Mouse (Mus musculus) embryonic facial prominence, embryonic 13.5 days (tissue): ENCODE results near the gene Ptpdc1. TPM values are rescaled to one million over a fixed set of nuclear protein-coding genes. Genes with fewer than 3 reads are reported as not detected.

Experiments used
- ATAC-seq: fragments of 200-750 bp; cut with Nextera tagmentation; 2 replicates; pipeline ENCODE4 v1.8.0; 2017; ENCODE audit warnings: low read depth; ENCODE audit not compliant: insufficient number of reproducible peaks, insufficient read depth, low FRiP score, low TSS enrichment
- H3K27ac ChIP-seq: fragments of 300-500 bp; sonication (generic); 2 replicates; pipeline ENCODE4 v1.5.1; 2015; ENCODE audit warnings: moderate library complexity, mild to moderate bottlenecking, inconsistent platforms
- H3K27me3 ChIP-seq: fragments of 300-500 bp; sonication (generic); 2 replicates; pipeline ENCODE4 v1.6.1; 2015; ENCODE audit warnings: mild to moderate bottlenecking, inconsistent platforms
- H3K36me3 ChIP-seq: fragments of 300-500 bp; sonication (generic); 2 replicates; pipeline ENCODE4 v1.6.1; 2015; ENCODE audit warnings: mild to moderate bottlenecking, inconsistent platforms
- H3K4me1 ChIP-seq: fragments of 300-500 bp; sonication (generic); 2 replicates; pipeline ENCODE4 v1.6.1; 2015; ENCODE audit warnings: inconsistent platforms
- H3K4me2 ChIP-seq: fragments of 300-500 bp; sonication (generic); 2 replicates; pipeline ENCODE4 v1.6.1; 2015; ENCODE audit warnings: moderate library complexity, mild to moderate bottlenecking, inconsistent platforms
- H3K4me3 ChIP-seq: fragments of 300-500 bp; sonication (generic); 2 replicates; pipeline ENCODE4 v1.5.1; 2015; ENCODE audit warnings: mild to moderate bottlenecking, inconsistent platforms
- H3K9ac ChIP-seq: fragments of 300-500 bp; sonication (generic); 2 replicates; pipeline ENCODE4 v1.6.1; 2015; ENCODE audit warnings: mild to moderate bottlenecking, inconsistent platforms
- H3K9me3 ChIP-seq: fragments of 300-500 bp; sonication (generic); 2 replicates; pipeline ENCODE4 v1.6.1; 2016; ENCODE audit warnings: inconsistent platforms
- WGBS: fragments of 180-500 bp; shearing (Covaris S2); methylation state at CpG from one replicate; pipeline ENCODE4 v1.1.7; 2015; ENCODE audit warnings: mixed read lengths; 5-methylcytosine and 5-hydroxymethylcytosine counted together
- polyA plus RNA-seq: library from polyadenylated mRNA; unstranded; fragments of >200 nt; fragmentation: Nextera tagmentation; extraction: Ambion mirVana; gene quantifications from 2 replicates; pipeline ENCODE4 v1.2.1, GENCODE M21; 2015

Gene Ptpdc1
- polyA plus RNA-seq, 1 experiment from 2014 or later, result 21.2 TPM

GRCm38 (mm10) chr13:48653788-48654770 is 28.6 kb upstream of the Ptpdc1 start:
- H3K9ac ChIP-seq, result no peak overlapping the region
- 7% methylated on average over 14 of the region's 14 CpGs for WGBS
- H3K4me3 ChIP-seq, result no peak overlapping the region
- no peak overlapping the region for H3K4me2 ChIP-seq
- H3K36me3 ChIP-seq, result no peaks in the 10 kb centered on the region
- ATAC-seq, result peak; percentile 39
- no peaks in the 10 kb centered on the region for H3K9me3 ChIP-seq
- H3K4me1 ChIP-seq, result peaks cover 10% of the 10 kb centered on the region
- peaks cover 73% of the 10 kb centered on the region for H3K27me3 ChIP-seq
- no peak overlapping the region for H3K27ac ChIP-seq

- Histone ChIP-seq H3K9ac (no peak overlapping the region), H3K4me3 (no peak overlapping the region), H3K4me1 (peaks cover 4% of the 10 kb centered on the region; the same call in 1 of the 2 replicates), H3K27ac (no peak overlapping the region), H3K27me3 (peaks cover 47% of the 10 kb centered on the region), H3K36me3 (no peaks in the 10 kb centered on the region), H3K4me2 (no peak overlapping the region), H3K9me3 (no peaks in the 10 kb centered on the region)
- WGBS, result 55% methylated on average over 6 of the region's 6 CpGs
- ATAC-seq, result no peak
Observed at GRCm38 (mm10) chr13:48651132-48652065, 25.9 kb upstream of the Ptpdc1 start.

- peaks cover 39% of the 10 kb centered on the region for H3K27me3 ChIP-seq
- no peaks in the 10 kb centered on the region for H3K36me3 ChIP-seq
- no peak overlapping the region for H3K27ac ChIP-seq
- H3K9me3 ChIP-seq, result no peaks in the 10 kb centered on the region
- ATAC-seq, result no peak
- H3K4me1 ChIP-seq, result no peaks in the 10 kb centered on the region
- H3K9ac ChIP-seq, result no peak overlapping the region
- no peak overlapping the region for H3K4me2 ChIP-seq
- 4% methylated on average over 1 of the region's 1 CpGs for WGBS
- H3K4me3 ChIP-seq, result no peak overlapping the region
Observed at GRCm38 (mm10) chr13:48650615-48651014, 25.2 kb upstream of the Ptpdc1 start.

- Histone ChIP-seq H3K9ac (no peak overlapping the region), H3K27me3 (peaks cover 3% of the 10 kb centered on the region)
- WGBS, result 84% methylated on average over 4 of the region's 4 CpGs
Observed at GRCm38 (mm10) chr13:48646696-48647095, 21.2 kb upstream of the Ptpdc1 start.

GRCm38 (mm10) chr13:48643991-48644390 is 18.5 kb upstream of the Ptpdc1 start:
- WGBS, result 86% methylated on average over 3 of the region's 3 CpGs
- Histone ChIP-seq H3K36me3 (no peaks in the 10 kb centered on the region), H3K4me1 (no peaks in the 10 kb centered on the region), H3K4me3 (no peak overlapping the region), H3K27ac (no peak overlapping the region), H3K27me3 (no peaks in the 10 kb centered on the region), H3K9me3 (no peaks in the 10 kb centered on the region), H3K4me2 (no peak overlapping the region), H3K9ac (no peak overlapping the region)
- no peak for ATAC-seq

More at GRCm38 (mm10) chr13:48646696-48647095, 21.2 kb upstream of the Ptpdc1 start:
- Histone ChIP-seq H3K4me1 (no peaks in the 10 kb centered on the region), H3K36me3 (no peaks in the 10 kb centered on the region), H3K9me3 (no peaks in the 10 kb centered on the region), H3K27ac (no peak overlapping the region), H3K4me3 (no peak overlapping the region), H3K4me2 (no peak overlapping the region)
- ATAC-seq, result no peak

GRCm38 (mm10) chr13:48643072-48643471 is 17.6 kb upstream of the Ptpdc1 start:
- Histone ChIP-seq H3K4me3 (no peak overlapping the region), H3K4me1 (no peaks in the 10 kb centered on the region), H3K4me2 (no peak overlapping the region), H3K27ac (no peak overlapping the region), H3K9me3 (no peaks in the 10 kb centered on the region), H3K36me3 (no peaks in the 10 kb centered on the region), H3K27me3 (no peaks in the 10 kb centered on the region), H3K9ac (no peak overlapping the region)
- 88% methylated on average over 6 of the region's 6 CpGs for WGBS
- ATAC-seq, result no peak

- Histone ChIP-seq H3K4me2 (no peak overlapping the region), H3K4me1 (no peaks in the 10 kb centered on the region), H3K9ac (no peak overlapping the region), H3K27me3 (no peaks in the 10 kb centered on the region), H3K9me3 (no peaks in the 10 kb centered on the region), H3K36me3 (no peaks in the 10 kb centered on the region), H3K27ac (no peak overlapping the region), H3K4me3 (no peak overlapping the region)
- no peak for ATAC-seq
Observed at GRCm38 (mm10) chr13:48639570-48639969, 14.1 kb upstream of the Ptpdc1 start.

- Histone ChIP-seq H3K4me1 (no peaks in the 10 kb centered on the region), H3K9me3 (no peaks in the 10 kb centered on the region), H3K36me3 (no peaks in the 10 kb centered on the region), H3K27ac (no peak overlapping the region), H3K4me2 (no peak overlapping the region), H3K4me3 (no peak overlapping the region), H3K27me3 (no peaks in the 10 kb centered on the region), H3K9ac (no peak overlapping the region)
- WGBS, result 57% methylated on average over 2 of the region's 2 CpGs
- no peak for ATAC-seq
Observed at GRCm38 (mm10) chr13:48637706-48638105, 12.2 kb upstream of the Ptpdc1 start.

- Histone ChIP-seq H3K27ac (no peak overlapping the region), H3K9me3 (no peaks in the 10 kb centered on the region), H3K9ac (no peak overlapping the region), H3K27me3 (no peaks in the 10 kb centered on the region), H3K4me2 (no peak overlapping the region), H3K4me1 (no peaks in the 10 kb centered on the region), H3K36me3 (no peaks in the 10 kb centered on the region), H3K4me3 (no peak overlapping the region)
- ATAC-seq, result no peak
- 74% methylated on average over 5 of the region's 5 CpGs for WGBS
Observed at GRCm38 (mm10) chr13:48631691-48632090, 6.2 kb upstream of the Ptpdc1 start.

GRCm38 (mm10) chr13:48624968-48625398 is 481 bp downstream of the Ptpdc1 start:
- H3K4me1 ChIP-seq, result peaks cover 14% of the 10 kb centered on the region
- peak overlapping the region; percentile 94 for H3K9ac ChIP-seq
- peak overlapping the region; percentile 79 for H3K4me3 ChIP-seq
- H3K9me3 ChIP-seq, result no peaks in the 10 kb centered on the region
- no peaks in the 10 kb centered on the region for H3K36me3 ChIP-seq
- H3K27me3 ChIP-seq, result no peaks in the 10 kb centered on the region
- WGBS, result 2% methylated on average over 26 of the region's 26 CpGs
- peak overlapping the region; percentile 87 for H3K27ac ChIP-seq
- H3K4me2 ChIP-seq, result peak overlapping the region; percentile 73
- ATAC-seq, result peak; percentile 35; the same call in 1 of the 2 replicates

- peaks cover 10% of the 10 kb centered on the region for H3K36me3 ChIP-seq
- peak overlapping the region; percentile 14; the same call in 1 of the 2 replicates for H3K4me2 ChIP-seq
- H3K27ac ChIP-seq, result peak overlapping the region; percentile 78
- no peak overlapping the region for H3K4me3 ChIP-seq
- 29% methylated on average over 4 of the region's 4 CpGs for WGBS
- H3K4me1 ChIP-seq, result peaks cover 22% of the 10 kb centered on the region
- H3K27me3 ChIP-seq, result no peaks in the 10 kb centered on the region
- no peak overlapping the region for H3K9ac ChIP-seq
- no peak for ATAC-seq
- H3K9me3 ChIP-seq, result peaks cover 13% of the 10 kb centered on the region
Observed at GRCm38 (mm10) chr13:48618890-48619289, 6.6 kb downstream of the Ptpdc1 start.
